Mouse (Mus musculus) midbrain, embryonic 14.5 days (tissue): ENCODE measurements around the gene Scnn1b. TPM values are rescaled to one million over a fixed set of nuclear protein-coding genes. Genes with fewer than 3 reads are reported as not detected.
A peak's percentile ranks its signal among the peaks of the same experiment; 100 is the strongest.

Experiments used
- ATAC-seq: fragments of 200-750 bp; cut with Nextera tagmentation; 2 replicates; pipeline ENCODE4 v1.8.0; 2017; ENCODE audit warnings: moderate number of reproducible peaks, moderate library complexity; ENCODE audit not compliant: low FRiP score, low TSS enrichment
- DNase-seq: peaks from one replicate; pipeline ENCODE4 v3.0.0-alpha.2; 2015
- H3K27ac ChIP-seq: fragments of 300-500 bp; sonication (generic); replicated peaks from 2 replicates; pipeline ENCODE4 v1.5.1; 2014; ENCODE audit warnings: mild to moderate bottlenecking, low read depth, low read length, moderate library complexity
- H3K27me3 ChIP-seq: fragments of 300-500 bp; sonication (generic); 2 replicates; pipeline ENCODE4 v1.6.1; 2014; ENCODE audit warnings: low read length, control low read depth, mixed read lengths; ENCODE audit not compliant: control insufficient read depth, insufficient read depth
- H3K36me3 ChIP-seq: fragments of 300-500 bp; sonication (generic); 2 replicates; pipeline ENCODE4 v1.6.1; 2014; ENCODE audit warnings: low read length, control low read depth; ENCODE audit not compliant: control insufficient read depth, insufficient read depth
- H3K4me1 ChIP-seq: fragments of 300-500 bp; sonication (generic); 2 replicates; pipeline ENCODE4 v1.6.1; 2014; ENCODE audit warnings: mild to moderate bottlenecking, antibody characterized with exemption, low read length, control low read depth; ENCODE audit not compliant: control insufficient read depth, insufficient read depth
- H3K4me2 ChIP-seq: fragments of 300-500 bp; sonication (generic); 2 replicates; pipeline ENCODE4 v1.6.1; 2014; ENCODE audit warnings: mild to moderate bottlenecking, low read length, moderate library complexity
- H3K4me3 ChIP-seq: fragments of 300-500 bp; sonication (generic); replicated peaks from 2 replicates; pipeline ENCODE4 v1.5.1; 2014; ENCODE audit warnings: low read depth, low read length
- H3K9ac ChIP-seq: fragments of 300-500 bp; sonication (generic); replicated peaks from 2 replicates; pipeline ENCODE4 v1.6.1; 2014; ENCODE audit warnings: mild to moderate bottlenecking, low read length, moderate library complexity
- H3K9me3 ChIP-seq: fragments of 300-500 bp; sonication (generic); 2 replicates; pipeline ENCODE4 v1.6.1; 2016; ENCODE audit warnings: low read length, control low read depth, mixed read lengths; ENCODE audit not compliant: control insufficient read depth
- WGBS: fragments of 180-500 bp; shearing (Covaris S2); extraction: QIAGEN DNeasy Blood & Tissue Kit; methylation state at CpG from one replicate; pipeline ENCODE4 v1.1.7; 2014; 5-methylcytosine and 5-hydroxymethylcytosine counted together
- polyA plus RNA-seq: library from polyadenylated mRNA; unstranded; fragments of >200 nt; fragmentation: Nextera tagmentation; extraction: Ambion mirVana; gene quantifications from 2 replicates; pipeline ENCODE4 v1.2.1, GENCODE M21; 2014

Scnn1b gene
- polyA plus RNA-seq, 1 experiment from 2014 or later = 0.11 TPM

DNA sequence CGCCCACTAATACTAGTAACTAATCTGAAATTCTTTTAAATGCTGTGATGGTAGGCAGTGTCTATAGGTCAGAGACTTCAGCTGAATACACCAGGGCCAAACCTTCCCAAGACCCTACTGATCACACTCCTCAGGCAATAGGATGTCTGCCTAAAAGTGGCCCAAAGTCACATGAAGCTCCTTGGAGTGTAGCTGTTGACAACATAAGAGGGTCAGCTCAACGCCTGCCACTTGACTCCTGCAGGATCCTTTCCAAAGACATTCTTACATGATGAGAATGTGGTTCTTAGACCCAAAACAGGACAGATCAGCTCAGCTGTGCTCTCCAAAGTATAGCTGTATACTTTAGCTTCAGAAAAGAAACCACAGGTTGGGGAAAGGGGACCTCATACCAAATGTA is 77.5 kb downstream of the Scnn1b start:
- Histone ChIP-seq H3K4me3 (no peak overlapping the region), H3K4me1 (no peaks in the 10 kb centered on the region), H3K9me3 (no peaks in the 10 kb centered on the region), H3K27ac (no peak overlapping the region), H3K9ac (no peak overlapping the region), H3K27me3 (no peaks in the 10 kb centered on the region), H3K4me2 (no peak overlapping the region), H3K36me3 (peaks cover 17% of the 10 kb centered on the region)
- ATAC-seq = no peak
- WGBS = 99% methylated on average over 2 of the region's 2 CpGs
- DNase-seq = no peak

DNA sequence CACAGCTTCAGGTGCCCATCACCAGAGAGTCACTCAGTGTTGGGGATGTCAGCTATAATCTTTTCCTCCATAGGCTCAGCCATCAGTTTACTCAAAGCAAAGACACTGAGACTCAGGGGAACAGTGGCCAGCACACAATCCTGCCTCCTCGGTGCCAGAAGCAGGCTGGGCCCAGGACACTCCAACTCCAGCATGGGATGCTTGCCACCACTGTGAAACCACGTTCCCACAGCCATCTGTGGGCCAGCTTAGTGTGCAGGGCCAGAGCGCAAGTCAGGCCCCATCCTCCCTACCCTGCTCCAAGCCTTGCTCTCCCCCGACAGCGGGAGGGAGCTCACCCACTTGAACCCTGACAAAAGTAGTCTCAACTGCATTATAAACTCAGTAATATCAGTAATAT is 81.4 kb downstream of the Scnn1b start:
- H3K4me1 ChIP-seq = no peaks in the 10 kb centered on the region

DNA sequence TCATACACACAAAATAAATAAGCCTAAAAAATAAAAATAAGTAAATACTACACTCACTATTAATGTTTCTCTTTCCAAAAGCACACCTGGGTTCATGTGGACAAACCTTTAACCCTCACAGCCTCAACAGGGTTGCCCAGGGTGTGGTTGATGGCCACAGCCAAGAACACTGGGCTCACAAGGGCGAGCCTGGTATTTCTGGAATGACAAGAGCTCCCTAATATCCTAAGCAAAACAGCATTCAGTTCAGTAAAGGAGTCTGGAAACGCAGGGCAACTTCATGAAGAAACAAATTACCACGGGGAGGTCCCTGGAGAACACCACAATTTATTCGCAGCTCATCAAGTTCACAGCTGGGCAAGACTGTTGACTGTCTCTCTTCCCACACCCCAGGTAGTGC is 82.7 kb downstream of the Scnn1b start:
- Histone ChIP-seq H3K36me3 (peaks cover 28% of the 10 kb centered on the region), H3K9ac (no peak overlapping the region), H3K4me3 (no peak overlapping the region), H3K9me3 (no peaks in the 10 kb centered on the region), H3K4me1 (no peaks in the 10 kb centered on the region), H3K4me2 (no peak overlapping the region), H3K27me3 (no peaks in the 10 kb centered on the region), H3K27ac (no peak overlapping the region)
- WGBS = 75% methylated on average over 4 of the region's 4 CpGs
- DNase-seq (no peak), ATAC-seq (no peak)

More for the DNA sequence above, 81.4 kb downstream of the Scnn1b start:
- no peaks in the 10 kb centered on the region for H3K9me3 ChIP-seq
- no peak overlapping the region for H3K4me3 ChIP-seq
- H3K27me3 ChIP-seq = no peaks in the 10 kb centered on the region
- DNase-seq (no peak), ATAC-seq (no peak)
- peaks cover 32% of the 10 kb centered on the region for H3K36me3 ChIP-seq
- H3K27ac ChIP-seq = no peak overlapping the region
- H3K9ac ChIP-seq = no peak overlapping the region
- H3K4me2 ChIP-seq = no peak overlapping the region
- 82% methylated on average over 5 of the region's 5 CpGs for WGBS

DNA sequence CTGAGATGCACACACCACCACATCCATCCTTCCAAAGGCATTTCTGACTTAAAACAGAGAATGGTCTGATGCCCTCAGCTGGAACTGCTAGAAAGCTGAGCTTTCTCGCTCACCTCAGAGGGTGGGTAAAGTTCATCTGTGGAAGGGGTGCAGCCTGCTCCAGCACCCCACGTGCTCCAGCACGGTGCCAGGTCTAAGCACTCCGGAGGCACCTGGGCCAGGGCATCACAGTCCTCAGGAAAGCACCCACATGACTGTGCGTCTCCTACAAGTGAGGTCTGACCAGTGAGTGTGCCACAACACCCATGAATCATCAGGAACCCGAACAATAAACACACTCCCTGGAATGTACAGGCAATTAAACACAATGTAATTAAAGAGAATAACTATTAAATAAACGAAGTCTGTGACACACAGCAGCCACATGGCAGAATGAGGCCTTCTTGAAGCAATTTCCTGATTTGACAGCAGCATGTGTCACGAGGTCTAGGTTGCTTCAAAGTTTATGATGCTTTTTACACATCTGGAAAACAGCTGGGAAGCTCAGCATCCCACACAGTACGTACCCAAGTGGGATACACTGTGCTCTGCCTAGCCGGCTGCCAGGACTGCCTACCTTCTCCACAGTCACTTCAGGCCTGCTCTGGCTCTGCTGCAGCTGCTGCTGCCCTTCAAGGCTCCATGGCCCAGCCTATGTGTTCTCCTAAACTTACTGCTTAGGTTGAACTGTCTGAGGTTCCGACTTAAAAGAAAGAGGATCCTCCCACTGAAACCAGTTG is 90.2 kb downstream of the Scnn1b start:
- 95% methylated on average over 11 of the region's 11 CpGs for WGBS
- no peaks in the 10 kb centered on the region for H3K4me1 ChIP-seq
- ATAC-seq = no peak

DNA sequence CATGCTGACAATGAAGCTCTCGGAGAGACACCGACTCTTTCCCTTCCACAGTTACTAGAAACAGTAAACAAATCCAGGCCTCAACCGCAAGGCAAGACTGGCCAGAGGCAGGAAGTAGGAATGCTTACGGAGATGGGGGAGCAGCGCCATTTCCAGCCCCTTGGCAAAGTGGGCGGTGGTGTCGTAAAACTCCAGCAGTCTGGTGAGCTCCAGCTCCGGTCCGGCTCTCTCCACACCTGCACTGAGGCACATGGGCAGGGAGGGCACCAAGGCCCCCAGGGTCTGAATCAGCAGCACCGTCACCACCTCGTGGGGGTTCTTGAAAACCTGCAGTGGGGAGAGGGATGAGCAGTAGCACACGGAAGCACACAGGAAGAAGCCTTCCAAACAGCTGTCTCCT is 91.0 kb downstream of the Scnn1b start:
- ATAC-seq (no peak), DNase-seq (no peak)
- no peak overlapping the region for H3K4me3 ChIP-seq

More for the DNA sequence above, 90.2 kb downstream of the Scnn1b start:
- H3K36me3 ChIP-seq = peaks cover 27% of the 10 kb centered on the region
- no peak overlapping the region for H3K27ac ChIP-seq
- no peak for DNase-seq
- H3K4me3 ChIP-seq = no peak overlapping the region
- H3K27me3 ChIP-seq = no peaks in the 10 kb centered on the region
- H3K9ac ChIP-seq = no peak overlapping the region
- H3K9me3 ChIP-seq = no peaks in the 10 kb centered on the region
- no peak overlapping the region for H3K4me2 ChIP-seq

DNA sequence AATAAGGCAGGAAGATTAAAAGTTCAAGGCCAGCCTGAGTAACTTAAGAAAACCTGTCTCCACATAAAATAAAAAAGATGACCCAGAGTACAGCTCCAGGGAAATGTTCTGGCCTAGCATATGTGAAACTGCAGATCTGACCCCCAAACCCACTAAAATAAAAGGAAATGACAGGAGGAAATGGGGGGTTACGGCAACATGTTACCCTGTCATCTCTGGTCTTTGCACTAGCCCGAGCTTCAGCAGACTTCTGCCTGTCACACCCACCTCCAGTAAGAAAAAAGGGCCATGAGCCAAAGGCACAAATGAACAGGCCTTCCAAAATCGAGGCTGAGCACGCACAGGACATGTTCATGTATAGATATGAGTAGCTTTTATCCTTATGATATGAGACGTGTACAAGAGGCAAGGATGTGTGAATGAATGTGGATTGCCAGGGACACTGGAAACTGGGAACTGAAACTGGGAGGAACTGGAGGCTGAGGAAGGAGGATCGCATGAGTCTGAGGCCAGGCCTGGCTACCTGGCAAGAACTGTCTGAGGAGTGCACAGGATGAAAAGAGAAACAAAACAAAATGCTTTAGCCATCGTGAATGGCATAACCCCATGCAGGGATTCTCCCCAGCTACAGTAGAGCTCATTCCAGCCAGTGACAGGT is 97.2 kb downstream of the Scnn1b start:
- Histone ChIP-seq H3K4me2 (no peak overlapping the region), H3K27me3 (no peaks in the 10 kb centered on the region), H3K4me3 (no peak overlapping the region), H3K27ac (no peak overlapping the region), H3K9me3 (no peaks in the 10 kb centered on the region), H3K4me1 (no peaks in the 10 kb centered on the region), H3K36me3 (peaks cover 19% of the 10 kb centered on the region), H3K9ac (no peak overlapping the region)
- ATAC-seq (no peak), DNase-seq (no peak)
- WGBS = 89% methylated on average over 7 of the region's 7 CpGs

More for the DNA sequence above, 91.0 kb downstream of the Scnn1b start:
- Histone ChIP-seq H3K9ac (no peak overlapping the region), H3K27me3 (no peaks in the 10 kb centered on the region), H3K9me3 (no peaks in the 10 kb centered on the region), H3K4me2 (no peak overlapping the region), H3K27ac (no peak overlapping the region), H3K4me1 (no peaks in the 10 kb centered on the region), H3K36me3 (peaks cover 23% of the 10 kb centered on the region)
- 94% methylated on average over 12 of the region's 12 CpGs for WGBS

DNA sequence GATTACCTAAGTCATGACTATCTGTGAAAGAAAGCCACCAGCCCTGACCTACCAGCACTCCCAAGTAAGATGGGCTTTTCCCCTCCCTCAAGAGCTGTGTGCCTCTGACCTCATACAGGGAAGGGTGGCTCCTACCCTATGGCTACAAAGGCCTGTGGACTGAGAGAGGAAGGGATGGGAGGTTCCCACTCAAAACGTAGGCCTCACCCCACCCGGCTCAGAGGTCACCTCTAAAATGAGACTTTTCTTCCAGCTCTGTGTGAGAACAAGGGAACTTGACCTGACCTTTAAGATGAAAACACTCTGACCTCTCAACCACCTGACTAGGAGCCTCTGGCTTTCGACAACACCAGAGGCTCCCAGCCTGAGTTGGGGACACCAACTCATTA is 97.7 kb downstream of the Scnn1b start:
- 91% methylated on average over 3 of the region's 3 CpGs for WGBS
- Histone ChIP-seq H3K27ac (no peak overlapping the region), H3K4me1 (no peaks in the 10 kb centered on the region), H3K9ac (no peak overlapping the region), H3K27me3 (no peaks in the 10 kb centered on the region), H3K9me3 (no peaks in the 10 kb centered on the region), H3K4me3 (no peak overlapping the region), H3K4me2 (no peak overlapping the region), H3K36me3 (peaks cover 19% of the 10 kb centered on the region)
- no peak for ATAC-seq
- no peak for DNase-seq

DNA sequence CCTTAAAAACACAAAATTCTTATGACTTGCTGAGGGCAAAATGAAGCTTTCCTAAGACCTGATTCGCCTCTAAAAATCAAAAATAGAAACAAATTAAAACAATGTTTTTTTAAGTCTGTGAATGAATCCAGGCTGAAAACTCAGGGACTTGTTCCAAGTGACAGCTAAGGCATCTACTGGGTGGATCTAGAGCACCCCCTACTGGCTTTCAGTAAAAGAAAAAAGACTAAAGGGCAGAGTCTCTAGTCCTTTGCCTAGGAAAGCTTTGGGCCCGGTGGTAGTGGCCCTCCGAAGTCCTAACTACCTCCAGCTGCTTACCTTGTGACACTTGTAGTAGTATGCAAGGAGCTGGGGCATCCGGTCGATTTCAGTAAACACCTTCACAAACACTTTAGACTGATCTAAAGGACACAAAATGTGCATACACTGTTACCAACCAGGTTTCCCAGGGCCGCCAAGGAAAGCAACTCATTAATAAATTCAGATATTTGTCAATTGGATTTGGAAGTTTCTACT is 99.1 kb downstream of the Scnn1b start:
- H3K9ac ChIP-seq = no peak overlapping the region
- H3K4me3 ChIP-seq = no peak overlapping the region
- H3K36me3 ChIP-seq = peaks cover 19% of the 10 kb centered on the region
- no peak overlapping the region for H3K27ac ChIP-seq
- H3K4me1 ChIP-seq = no peaks in the 10 kb centered on the region
- H3K27me3 ChIP-seq = no peaks in the 10 kb centered on the region
- no peak overlapping the region for H3K4me2 ChIP-seq
- 71% methylated on average over 6 of the region's 6 CpGs for WGBS
- H3K9me3 ChIP-seq = no peaks in the 10 kb centered on the region
- DNase-seq (peak; percentile 82), ATAC-seq (no peak)

DNA sequence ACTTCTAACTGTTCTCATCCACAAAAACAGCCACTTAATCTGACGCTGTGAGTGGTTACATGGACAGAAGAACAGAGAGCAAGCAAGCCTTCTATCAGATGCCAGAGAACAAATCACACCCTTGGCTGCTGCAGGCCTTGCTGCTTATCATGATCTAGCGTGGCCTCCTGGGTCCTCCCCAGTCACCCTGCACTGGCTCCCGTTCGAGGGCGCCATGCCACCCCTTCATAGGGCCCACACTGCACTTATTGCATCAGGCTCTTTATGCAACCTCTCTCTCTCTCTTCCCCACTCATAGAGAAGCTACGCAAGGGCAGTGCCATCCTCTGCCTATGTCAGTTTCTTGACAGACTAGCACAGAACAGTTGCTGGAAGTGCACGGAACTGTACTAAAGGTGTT is 101.3 kb downstream of the Scnn1b start:
- Histone ChIP-seq H3K9me3 (no peaks in the 10 kb centered on the region), H3K9ac (no peak overlapping the region), H3K4me3 (no peak overlapping the region), H3K27me3 (no peaks in the 10 kb centered on the region), H3K36me3 (peaks cover 31% of the 10 kb centered on the region), H3K27ac (no peak overlapping the region), H3K4me2 (no peak overlapping the region), H3K4me1 (no peaks in the 10 kb centered on the region)
- DNase-seq (no peak), ATAC-seq (no peak)
- WGBS = 98% methylated on average over 7 of the region's 7 CpGs
